Mouse (Mus musculus) forebrain, embryonic 10.5 days (tissue): ENCODE results near the gene Iqcf3. TPM values are rescaled to one million over a fixed set of nuclear protein-coding genes. Genes with fewer than 3 reads are reported as not detected.
A peak's percentile ranks its signal among the peaks of the same experiment; 100 is the strongest.
"Not testable (repeated sequence)": the region's sequence is repeated elsewhere in the genome, so short reads cannot be mapped to it uniquely, and the experiment has no call there.

Experiments
- DNase-seq: peaks from one replicate; pipeline ENCODE4 v3.0.0-alpha.2; 2017; ENCODE audit warnings: low spot score; ENCODE audit errors: extremely low spot score
- H3K27ac ChIP-seq: fragments of 300-500 bp; sonication (generic); 2 replicates; pipeline ENCODE4 v1.5.1; 2016; ENCODE audit warnings: mild to moderate bottlenecking
- H3K27me3 ChIP-seq: fragments of 300-500 bp; sonication (generic); 2 replicates; pipeline ENCODE4 v1.6.1; 2016; ENCODE audit warnings: mild to moderate bottlenecking; ENCODE audit not compliant: poor library complexity, severe bottlenecking
- H3K36me3 ChIP-seq: fragments of 300-500 bp; sonication (generic); replicated peaks from 2 replicates; pipeline ENCODE4 v1.6.1; 2016; ENCODE audit warnings: mild to moderate bottlenecking, moderate library complexity
- H3K4me1 ChIP-seq: fragments of 300-500 bp; sonication (generic); 2 replicates; pipeline ENCODE4 v1.6.1; 2016
- H3K4me3 ChIP-seq: fragments of 300-500 bp; sonication (generic); 2 replicates; pipeline ENCODE4 v1.5.1; 2016; ENCODE audit warnings: mild to moderate bottlenecking, moderate library complexity
- H3K9me3 ChIP-seq: fragments of 300-500 bp; sonication (generic); 2 replicates; pipeline ENCODE4 v1.6.1; 2016; ENCODE audit warnings: mild to moderate bottlenecking, moderate library complexity
- WGBS: fragments of 180-500 bp; shearing (Covaris S2); methylation state at CpG from one replicate; pipeline ENCODE4 v1.1.7; 2016; 5-methylcytosine and 5-hydroxymethylcytosine counted together
- polyA plus RNA-seq: library from polyadenylated mRNA; unstranded; fragments of >200 nt; fragmentation: Nextera tagmentation; extraction: Ambion mirVana; gene quantifications from 2 replicates; pipeline ENCODE4 v1.2.1, GENCODE M21; 2016

Gene Iqcf3
- polyA plus RNA-seq, 1 experiment from 2014 or later: not detected

DNA sequence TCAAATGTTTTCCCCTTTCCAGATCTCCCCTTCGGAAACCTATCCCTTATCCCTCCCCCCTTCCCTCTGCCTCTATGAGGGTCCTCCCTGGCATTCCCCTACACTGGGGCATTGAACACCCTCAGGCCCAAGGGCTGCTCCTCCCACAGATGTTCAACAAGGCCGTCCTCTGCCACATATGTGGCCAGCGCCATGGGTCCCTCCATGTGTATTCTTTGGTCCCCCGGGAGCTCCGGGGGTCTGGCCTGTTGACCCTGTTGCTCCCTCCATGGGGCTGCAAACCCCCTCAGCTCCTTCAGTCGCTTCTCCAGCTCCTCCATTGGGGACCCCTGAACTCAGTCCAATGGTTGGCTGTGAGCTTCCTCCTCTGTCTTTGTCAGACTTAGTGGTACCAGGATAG, 73.8 kb downstream of the Iqcf3 start:
- H3K4me1 ChIP-seq, DNase-seq, H3K4me3 ChIP-seq, H3K27me3 ChIP-seq, H3K27ac ChIP-seq, H3K9me3 ChIP-seq: not testable (repeated sequence)
- WGBS: 86% methylated on average over 6 of the region's 6 CpGs
- peaks cover 40% of the 10 kb centered on the region for H3K36me3 ChIP-seq

DNA sequence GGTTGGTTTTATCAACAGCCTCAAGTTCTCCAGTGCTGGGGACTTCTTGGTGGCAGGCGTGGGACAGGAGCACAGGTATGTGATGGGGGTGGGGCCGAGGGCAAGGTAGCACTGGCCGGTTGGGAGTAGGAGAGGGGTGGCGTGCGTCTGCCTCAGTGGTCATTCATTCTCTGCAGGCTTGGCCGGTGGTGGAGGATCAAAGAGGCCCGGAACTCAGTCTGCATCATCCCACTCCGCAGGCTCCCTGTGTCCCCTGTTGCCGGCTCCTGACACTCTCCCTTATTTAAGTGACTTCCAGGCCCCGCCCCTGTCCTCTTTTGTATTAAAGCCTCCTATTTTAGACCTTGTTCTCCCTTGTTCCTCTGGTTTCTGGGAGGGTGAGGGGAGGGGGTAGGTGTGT, 76.4 kb downstream of the Iqcf3 start:
- H3K27me3 ChIP-seq: no peaks in the 10 kb centered on the region
- no peaks in the 10 kb centered on the region for H3K9me3 ChIP-seq
- no peak for DNase-seq
- no peak overlapping the region for H3K4me3 ChIP-seq
- WGBS: 82% methylated on average over 10 of the region's 10 CpGs
- H3K36me3 ChIP-seq: peaks cover 63% of the 10 kb centered on the region
- 0 out of 2 replicates have a peak, but pooled peaks cover 4% of the 10 kb centered on the region for H3K4me1 ChIP-seq
- H3K27ac ChIP-seq: no peak overlapping the region

DNA sequence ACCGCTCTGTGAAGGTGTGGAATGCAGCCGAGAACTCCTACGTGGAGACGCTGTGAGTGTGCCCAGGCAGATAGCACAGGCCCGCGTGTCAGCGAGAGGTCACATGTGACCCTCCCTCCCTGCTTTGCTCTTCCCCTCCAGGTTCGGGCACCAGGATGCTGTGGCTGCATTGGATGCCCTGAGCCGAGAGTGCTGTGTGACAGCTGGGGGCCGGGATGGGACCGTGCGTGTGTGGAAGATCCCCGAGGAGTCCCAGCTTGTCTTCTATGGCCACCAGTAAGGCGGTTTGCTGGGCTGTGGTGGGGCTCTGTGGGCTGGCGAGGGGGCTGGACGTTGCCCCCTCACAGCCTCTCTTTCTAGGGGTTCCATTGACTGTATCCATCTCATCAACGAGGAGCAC, 77.8 kb downstream of the Iqcf3 start:
- WGBS: 93% methylated on average over 17 of the region's 17 CpGs
- no peak for DNase-seq
- Histone ChIP-seq H3K9me3 (no peaks in the 10 kb centered on the region), H3K4me3 (no peak overlapping the region), H3K27ac (no peak overlapping the region), H3K36me3 (peaks cover 75% of the 10 kb centered on the region), H3K4me1 (peaks cover 8% of the 10 kb centered on the region; the same call in 1 of the 2 replicates), H3K27me3 (no peaks in the 10 kb centered on the region)

DNA sequence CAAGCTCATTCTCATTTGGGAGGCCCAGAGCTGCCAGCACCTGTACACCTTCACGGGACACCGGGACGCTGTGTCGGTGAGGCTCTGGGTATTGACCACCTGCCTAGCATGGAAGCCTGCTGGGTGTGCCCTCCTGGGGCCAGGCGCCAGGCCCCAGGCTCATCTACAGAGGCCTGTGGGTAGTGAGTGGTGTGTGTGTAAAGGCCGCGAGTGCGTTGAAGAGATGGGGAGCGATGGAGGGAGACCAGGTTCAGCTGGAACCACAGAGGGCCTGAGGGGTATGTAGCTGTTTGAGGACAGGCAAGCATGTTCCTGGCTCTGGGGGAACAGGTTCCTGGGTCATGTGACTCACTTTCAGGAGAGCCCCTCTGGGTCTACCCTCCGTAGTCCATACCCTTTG, 78.3 kb downstream of the Iqcf3 start:
- H3K9me3 ChIP-seq: no peaks in the 10 kb centered on the region
- no peak overlapping the region for H3K4me3 ChIP-seq
- WGBS: 97% methylated on average over 10 of the region's 10 CpGs
- H3K36me3 ChIP-seq: peaks cover 75% of the 10 kb centered on the region
- H3K27ac ChIP-seq: no peak overlapping the region
- DNase-seq: no peak
- no peaks in the 10 kb centered on the region for H3K27me3 ChIP-seq
- H3K4me1 ChIP-seq: peaks cover 13% of the 10 kb centered on the region

DNA sequence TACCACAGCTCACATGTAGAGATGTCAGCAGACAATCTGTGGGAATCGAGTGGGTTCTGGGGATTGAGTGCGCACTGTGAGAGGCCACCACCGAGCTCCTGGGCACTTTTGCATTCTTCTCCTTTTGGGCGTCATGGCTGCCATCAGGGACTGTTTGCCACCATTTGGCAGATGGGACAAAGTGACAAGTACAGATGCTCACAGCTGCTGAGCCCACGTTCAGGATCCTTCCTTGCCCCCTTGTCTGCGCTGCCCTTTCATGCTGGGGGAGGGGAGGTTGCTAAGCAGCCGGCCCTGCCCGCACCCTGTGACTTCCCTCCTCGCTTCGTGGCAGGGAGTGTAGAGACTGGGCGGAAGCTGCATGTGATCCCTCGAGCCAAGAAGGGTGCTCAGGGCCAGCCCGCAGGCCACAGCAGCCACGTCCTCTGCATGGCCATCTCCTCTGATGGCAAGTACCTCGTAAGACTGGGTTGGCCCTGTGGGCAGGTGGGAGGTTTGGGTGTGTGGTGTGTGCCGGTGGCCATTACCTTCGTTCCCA, 78.8 kb downstream of the Iqcf3 start:
- no peaks in the 10 kb centered on the region for H3K27me3 ChIP-seq
- peaks cover 75% of the 10 kb centered on the region for H3K36me3 ChIP-seq
- H3K27ac ChIP-seq: no peak overlapping the region
- H3K9me3 ChIP-seq: no peaks in the 10 kb centered on the region
- peaks cover 18% of the 10 kb centered on the region for H3K4me1 ChIP-seq
- 92% methylated on average over 17 of the region's 17 CpGs for WGBS
- no peak overlapping the region for H3K4me3 ChIP-seq
- no peak for DNase-seq

DNA sequence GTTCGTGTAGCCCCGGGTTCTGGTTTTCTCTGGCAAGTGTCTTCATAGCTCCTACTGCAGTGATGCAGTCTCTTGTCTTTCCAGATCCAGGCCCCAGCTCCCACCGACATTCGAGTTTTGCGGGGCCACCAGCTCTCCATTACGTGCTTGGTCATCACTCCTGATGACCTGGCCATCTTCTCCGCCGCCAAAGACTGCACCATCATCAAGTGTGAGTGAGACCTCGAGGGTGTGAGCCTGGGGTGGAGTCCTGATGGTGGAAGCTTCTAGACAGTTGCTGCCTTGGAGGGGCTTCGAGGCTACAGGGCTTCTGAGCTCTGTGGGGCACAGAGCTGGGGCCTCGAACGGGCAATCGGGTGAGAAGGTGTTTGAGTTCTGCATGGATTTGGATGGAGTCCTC, 79.8 kb downstream of the Iqcf3 start:
- no peaks in the 10 kb centered on the region for H3K27me3 ChIP-seq
- peaks cover 75% of the 10 kb centered on the region for H3K36me3 ChIP-seq
- H3K27ac ChIP-seq: no peak overlapping the region
- WGBS: 94% methylated on average over 13 of the region's 13 CpGs
- H3K4me1 ChIP-seq: peaks cover 27% of the 10 kb centered on the region
- no peak for DNase-seq
- no peak overlapping the region for H3K4me3 ChIP-seq
- H3K9me3 ChIP-seq: no peaks in the 10 kb centered on the region

DNA sequence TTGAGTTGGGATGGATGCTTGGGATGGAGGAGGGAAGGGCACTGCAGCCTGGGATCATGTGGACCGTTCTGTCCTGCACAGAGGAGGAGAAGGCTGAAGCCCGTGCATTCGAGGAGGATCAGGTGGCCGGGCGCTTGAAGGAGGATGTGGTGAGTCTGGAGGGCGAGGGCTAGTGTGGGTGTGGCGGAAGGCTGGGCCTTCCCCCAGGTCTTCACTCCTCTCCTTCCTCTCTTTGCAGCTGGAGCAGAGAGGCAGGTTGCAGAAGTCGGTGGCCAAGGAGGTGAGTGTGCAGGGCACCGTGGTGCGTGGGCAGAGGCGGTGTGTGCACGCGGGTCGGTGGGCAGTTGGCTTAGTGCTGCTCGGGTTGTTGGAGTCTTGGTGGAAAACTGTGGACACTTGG, 80.4 kb downstream of the Iqcf3 start:
- H3K4me1 ChIP-seq: peaks cover 33% of the 10 kb centered on the region
- H3K36me3 ChIP-seq: peaks cover 70% of the 10 kb centered on the region
- 96% methylated on average over 15 of the region's 15 CpGs for WGBS
- no peaks in the 10 kb centered on the region for H3K9me3 ChIP-seq
- DNase-seq: no peak
- no peak overlapping the region for H3K27ac ChIP-seq
- H3K27me3 ChIP-seq: no peaks in the 10 kb centered on the region
- H3K4me3 ChIP-seq: no peak overlapping the region

DNA sequence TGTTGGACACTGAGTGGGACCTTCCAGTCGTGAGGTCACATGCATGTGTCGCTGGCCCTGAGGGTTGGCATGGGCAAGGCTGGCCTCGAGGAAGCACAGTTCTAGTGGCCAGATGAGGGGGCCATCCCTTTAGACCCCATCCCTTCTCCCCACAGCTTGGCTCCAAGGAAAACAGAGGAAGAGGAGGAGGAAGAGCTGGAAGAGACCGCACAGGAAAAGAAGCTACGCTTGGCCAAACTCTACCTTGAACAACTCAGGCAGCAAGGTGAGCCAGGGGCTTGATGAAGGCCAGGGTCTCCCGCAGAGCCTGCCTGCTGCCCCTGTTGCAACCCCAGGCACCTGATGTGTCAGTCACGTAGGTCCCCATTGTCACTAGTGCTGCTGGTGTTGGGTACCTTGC, 80.9 kb downstream of the Iqcf3 start:
- DNase-seq: no peak
- peaks cover 65% of the 10 kb centered on the region for H3K36me3 ChIP-seq
- WGBS: 91% methylated on average over 7 of the region's 7 CpGs
- peaks cover 39% of the 10 kb centered on the region for H3K4me1 ChIP-seq
- no peaks in the 10 kb centered on the region for H3K27me3 ChIP-seq
- H3K9me3 ChIP-seq: no peaks in the 10 kb centered on the region
- H3K4me3 ChIP-seq: no peak overlapping the region
- H3K27ac ChIP-seq: no peak overlapping the region

DNA sequence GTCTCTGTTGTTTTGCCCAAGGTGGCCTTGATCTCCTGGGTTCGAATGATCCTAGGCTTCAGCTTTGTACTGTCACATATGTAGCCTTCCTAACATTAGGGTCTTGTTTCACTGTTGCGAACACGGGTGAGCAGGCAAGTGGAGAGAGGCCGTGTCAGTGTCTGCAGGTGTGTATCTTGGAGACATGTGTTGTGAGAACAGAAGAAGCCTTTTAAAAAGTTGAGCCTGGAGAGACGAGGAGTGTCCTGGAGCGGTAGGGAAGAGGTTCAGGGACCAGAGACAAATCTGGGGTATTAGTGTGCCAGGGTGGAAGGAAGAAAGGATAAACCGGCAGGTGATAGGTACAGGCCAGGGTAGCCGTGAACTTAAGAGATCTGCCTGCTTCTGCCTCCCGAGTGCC, 83.3 kb downstream of the Iqcf3 start:
- H3K9me3 ChIP-seq: no peaks in the 10 kb centered on the region
- WGBS: 86% methylated on average over 9 of the region's 9 CpGs
- H3K27me3 ChIP-seq: 0 out of 2 replicates have a peak, but pooled peaks cover 6% of the 10 kb centered on the region
- H3K36me3 ChIP-seq: peaks cover 41% of the 10 kb centered on the region
- peak overlapping the region; percentile 83; the same call in 1 of the 2 replicates for H3K27ac ChIP-seq
- H3K4me3 ChIP-seq: peak overlapping the region; percentile 87
- no peak for DNase-seq
- H3K4me1 ChIP-seq: peaks cover 58% of the 10 kb centered on the region

DNA sequence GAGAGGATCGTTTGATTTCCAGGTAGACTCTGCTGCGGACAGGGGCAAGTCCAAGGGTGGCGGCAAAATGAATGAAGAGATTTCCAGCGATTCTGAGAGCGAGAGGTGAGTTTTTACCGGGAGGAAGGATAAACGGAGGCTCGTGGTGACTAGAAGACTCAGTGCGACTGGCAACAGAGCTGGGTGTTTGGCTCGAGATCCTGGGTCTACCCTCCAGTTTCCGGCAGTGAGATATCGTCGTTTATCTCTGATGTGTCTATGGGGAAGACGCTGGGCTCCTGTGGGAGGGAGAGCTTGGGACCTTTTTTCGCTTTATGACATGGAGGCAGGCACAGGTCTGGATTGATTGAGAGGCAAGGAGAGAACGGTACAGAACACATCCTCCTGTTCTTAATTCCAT, 83.8 kb downstream of the Iqcf3 start:
- Histone ChIP-seq H3K4me3 (peak overlapping the region; percentile 87), H3K27me3 (0 out of 2 replicates have a peak, but pooled peaks cover 9% of the 10 kb centered on the region), H3K9me3 (no peaks in the 10 kb centered on the region), H3K36me3 (peaks cover 36% of the 10 kb centered on the region), H3K4me1 (peaks cover 62% of the 10 kb centered on the region), H3K27ac (peak overlapping the region; percentile 83)
- 8% methylated on average over 16 of the region's 16 CpGs for WGBS
- DNase-seq: no peak

DNA sequence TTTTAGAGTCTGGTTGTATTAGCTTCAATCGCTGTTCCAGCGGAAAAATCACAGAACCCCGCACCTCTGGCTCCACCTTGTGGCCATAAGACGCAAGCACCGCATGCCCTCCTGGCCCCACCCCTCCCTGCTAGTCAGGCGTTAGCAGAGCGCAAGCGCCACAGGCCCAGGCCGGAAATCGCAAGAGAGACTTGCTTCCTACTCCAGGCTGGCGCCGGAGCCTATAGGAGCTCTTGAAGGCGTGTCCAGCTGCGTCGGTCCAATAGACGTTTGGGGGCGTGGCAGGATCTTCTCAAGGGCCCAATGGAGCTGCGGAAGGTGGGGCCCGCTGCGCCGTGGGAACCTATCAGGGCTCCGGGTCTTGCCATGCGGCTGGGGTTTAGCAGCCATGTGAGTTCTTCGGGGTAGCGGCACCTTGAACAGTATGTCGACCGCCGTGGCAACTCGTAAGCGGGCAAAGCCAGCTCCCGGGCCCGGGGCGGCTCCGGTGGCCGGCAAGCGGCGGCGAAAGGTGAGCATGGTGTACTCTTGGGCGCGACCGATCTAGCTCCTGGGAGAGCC, 84.4 kb downstream of the Iqcf3 start, which contains the start of gene Parp3:
Gene Parp3, minus strand, starts transcription at position 26 of the 561 bp plus-strand sequence.
- peaks cover 68% of the 10 kb centered on the region for H3K4me1 ChIP-seq
- WGBS: under 1% methylated on average over 41 of the region's 41 CpGs

DNA sequence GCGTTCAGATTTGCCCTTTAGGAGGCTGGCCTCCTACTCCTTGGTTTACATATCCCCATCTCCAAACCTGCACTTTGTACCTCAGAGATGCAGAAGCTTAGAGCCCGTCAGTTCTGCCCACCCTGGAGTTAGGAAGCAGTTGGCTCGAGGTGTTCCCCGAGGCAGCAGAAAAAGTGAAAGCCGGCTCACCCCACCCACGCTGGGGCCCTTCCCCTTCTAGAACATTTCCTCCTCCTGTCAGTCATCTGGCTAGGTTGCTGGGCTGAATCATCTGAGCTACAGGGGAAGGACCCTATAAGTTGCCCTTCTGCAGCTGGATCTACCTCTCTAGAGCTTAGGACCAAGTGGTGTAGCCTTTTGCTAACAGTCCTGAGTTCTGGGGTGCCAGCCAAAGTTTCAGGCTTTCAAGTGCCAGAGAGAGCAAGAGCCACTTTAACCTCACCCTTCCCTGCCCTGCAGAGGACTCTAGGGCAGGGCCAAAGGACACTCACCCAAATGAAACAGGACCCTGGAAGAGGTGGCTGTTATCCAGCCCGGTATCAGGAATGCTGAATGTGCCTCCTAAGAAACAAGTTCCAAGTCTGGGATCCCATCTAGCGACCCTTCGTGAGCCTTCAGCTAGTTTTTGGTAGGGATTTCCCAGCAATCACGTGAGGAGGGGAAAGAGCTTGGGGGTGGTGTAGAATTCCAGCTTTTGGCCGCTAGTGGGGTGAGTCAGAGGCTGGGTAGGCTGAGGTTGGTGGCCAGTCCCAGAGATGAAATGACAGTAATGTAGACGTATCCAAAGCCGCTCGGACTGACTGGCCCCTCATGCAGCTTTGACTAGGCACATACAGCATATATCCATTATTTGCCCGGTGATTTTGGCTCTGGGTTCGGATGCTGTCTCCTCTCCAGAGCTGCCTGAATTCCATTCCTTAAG, 85.2 kb downstream of the Iqcf3 start:
- Histone ChIP-seq H3K27ac (peak overlapping the region; percentile 83), H3K4me1 (peaks cover 76% of the 10 kb centered on the region), H3K27me3 (peaks cover 14% of the 10 kb centered on the region), H3K9me3 (no peaks in the 10 kb centered on the region), H3K4me3 (peak overlapping the region; percentile 87), H3K36me3 (peaks cover 24% of the 10 kb centered on the region)
- DNase-seq: no peak
- WGBS: 39% methylated on average over 16 of the region's 16 CpGs

More for the DNA sequence above, 84.4 kb downstream of the Iqcf3 start, which contains the start of gene Parp3:
- Histone ChIP-seq H3K4me3 (peak within 1 kb of the TSS; percentile 87), H3K27ac (peak within 1 kb of the TSS; percentile 83), H3K9me3 (no peaks in the 10 kb centered on the region), H3K36me3 (peaks cover 31% of the 10 kb centered on the region), H3K27me3 (0 out of 2 replicates have a peak, but pooled peaks cover 9% of the 10 kb centered on the region)
- DNase-seq: peak; percentile 100

DNA sequence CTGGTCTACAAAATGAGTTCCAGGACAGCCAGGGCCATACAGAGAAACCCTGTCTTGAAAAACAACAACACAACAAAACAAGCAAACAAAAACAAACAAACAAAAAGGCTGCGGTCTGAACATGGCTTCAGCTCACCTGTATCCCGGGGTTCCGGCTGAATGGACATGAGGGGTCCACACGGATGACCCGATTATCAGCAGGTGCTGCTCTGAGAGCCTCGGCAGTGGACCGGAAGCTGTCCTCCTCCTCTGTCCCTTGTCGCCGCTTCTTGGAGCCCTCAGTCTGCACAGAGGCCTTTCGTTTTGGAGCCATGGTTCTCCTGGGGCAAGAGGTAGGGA, 85.8 kb downstream of the Iqcf3 start, which contains the start of gene Rrp9:
Gene Rrp9, plus strand, starts transcription at position 301 of the 339 bp plus-strand sequence.
- DNase-seq: no peak
- peak within 1 kb of the TSS; percentile 83 for H3K27ac ChIP-seq
- WGBS: 91% methylated on average over 10 of the region's 10 CpGs

More for the DNA sequence above, 85.8 kb downstream of the Iqcf3 start, which contains the start of gene Rrp9:
- Histone ChIP-seq H3K4me1 (peaks cover 80% of the 10 kb centered on the region), H3K9me3 (no peaks in the 10 kb centered on the region), H3K36me3 (peaks cover 18% of the 10 kb centered on the region), H3K27me3 (peaks cover 19% of the 10 kb centered on the region), H3K4me3 (peak within 1 kb of the TSS; percentile 87)
